Mouse (Mus musculus) MN1 (cell line): ENCODE data around the gene Kcnma1.

ENCODE experiments used
- DNase-seq: peaks from one replicate; pipeline ENCODE4 v3.0.0-alpha.2; 2016; ENCODE audit warnings: low spot score

Kcnma1 gene

DNA sequence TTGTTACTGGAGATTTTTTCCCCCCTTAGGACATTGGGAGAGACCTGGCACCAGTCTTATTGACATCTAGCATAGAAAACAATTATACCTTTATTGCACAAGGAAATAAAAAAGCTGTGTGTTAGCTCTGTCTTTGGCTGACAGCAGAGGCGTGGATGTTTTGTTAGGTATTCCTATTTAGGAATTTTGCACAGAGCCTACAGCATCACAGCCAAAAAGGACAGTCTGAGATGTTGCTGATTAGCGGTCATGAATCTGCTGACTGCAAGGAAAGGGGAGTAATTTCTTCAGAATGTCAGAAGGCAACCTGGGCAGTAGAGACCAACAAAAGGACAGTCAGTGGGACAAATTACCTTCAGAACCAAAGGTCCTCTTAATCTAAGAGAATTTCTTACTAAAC lies 412.2 kb downstream of the Kcnma1 start:
- no peak for DNase-seq

GRCm38 (mm10) chr14:23594629-23595028 lies 419.7 kb downstream of the Kcnma1 start:
- no peak for DNase-seq

GRCm38 (mm10) chr14:23592826-23593447 lies 421.4 kb downstream of the Kcnma1 start:
- DNase-seq: no peak

GRCm38 (mm10) chr14:23589744-23590481 lies 424.4 kb downstream of the Kcnma1 start:
- peak; percentile 48 for DNase-seq

DNA sequence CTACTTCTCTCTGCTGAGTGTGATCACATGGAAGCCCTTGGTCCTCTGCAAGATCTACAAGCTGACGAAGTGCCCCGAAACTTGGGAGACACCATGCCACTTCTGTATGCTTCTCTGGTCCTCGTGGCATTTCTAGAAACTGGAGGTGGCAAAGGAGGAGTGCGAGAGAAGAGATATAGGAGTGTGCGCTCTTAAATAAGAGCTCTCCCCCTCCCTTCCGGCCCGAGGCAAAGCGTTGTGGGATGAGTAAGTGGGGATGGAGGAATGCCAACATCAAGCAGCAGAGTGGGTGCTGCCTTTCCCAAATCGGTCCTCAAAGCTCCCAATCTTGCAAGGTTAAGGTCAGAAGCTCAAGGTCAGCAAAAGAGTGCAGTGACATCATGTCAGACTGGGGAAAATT lies 426.8 kb downstream of the Kcnma1 start:
- DNase-seq: no peak

- DNase-seq: peak; percentile 68
These were observed 431.1 kb downstream of the Kcnma1 start for GRCm38 (mm10) chr14:23583235-23583634.

DNA sequence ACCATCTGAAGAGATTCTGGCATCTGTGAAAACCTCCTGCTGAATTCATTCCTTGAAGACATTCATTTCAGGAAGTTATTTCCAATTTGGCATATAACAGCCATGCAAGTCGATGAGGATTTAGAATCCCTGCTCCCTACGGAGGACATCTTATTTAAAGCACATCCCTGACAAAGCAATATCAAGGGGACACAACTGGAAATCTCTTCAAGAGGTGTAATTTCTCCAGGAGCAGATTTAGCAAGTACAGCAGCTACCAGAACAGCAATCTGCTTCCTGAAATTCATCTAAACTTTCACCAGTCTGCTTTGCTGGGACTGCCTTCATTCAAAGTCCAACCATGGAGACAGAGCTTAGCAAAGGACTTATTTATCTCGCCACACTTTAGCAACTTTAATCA lies 433.0 kb downstream of the Kcnma1 start:
- DNase-seq: no peak

DNA sequence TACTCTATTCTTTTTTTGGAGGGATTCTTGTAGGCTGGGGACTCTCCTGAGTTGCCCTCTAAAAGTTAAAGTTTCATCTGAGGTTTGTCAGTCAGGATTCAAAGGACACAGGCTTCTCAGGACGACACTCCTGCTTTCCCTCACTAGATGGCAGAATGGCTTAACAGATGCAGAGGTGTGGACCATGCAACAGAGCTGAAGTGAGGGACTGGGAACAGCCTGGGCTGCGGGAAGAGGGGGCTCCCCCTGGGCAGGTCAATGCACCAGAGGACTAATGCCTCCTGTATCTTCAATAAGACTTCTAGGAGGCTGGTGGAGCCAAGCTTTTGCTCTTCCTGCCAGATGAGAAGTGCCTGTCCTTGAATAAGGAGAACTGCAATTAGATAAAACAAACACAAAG lies 438.3 kb downstream of the Kcnma1 start:
- DNase-seq: peak; percentile 37

- DNase-seq: no peak
These were observed 440.2 kb downstream of the Kcnma1 start for GRCm38 (mm10) chr14:23574136-23574535.

- DNase-seq: peak; percentile 72
These were observed 440.9 kb downstream of the Kcnma1 start for GRCm38 (mm10) chr14:23573385-23573784.

DNA sequence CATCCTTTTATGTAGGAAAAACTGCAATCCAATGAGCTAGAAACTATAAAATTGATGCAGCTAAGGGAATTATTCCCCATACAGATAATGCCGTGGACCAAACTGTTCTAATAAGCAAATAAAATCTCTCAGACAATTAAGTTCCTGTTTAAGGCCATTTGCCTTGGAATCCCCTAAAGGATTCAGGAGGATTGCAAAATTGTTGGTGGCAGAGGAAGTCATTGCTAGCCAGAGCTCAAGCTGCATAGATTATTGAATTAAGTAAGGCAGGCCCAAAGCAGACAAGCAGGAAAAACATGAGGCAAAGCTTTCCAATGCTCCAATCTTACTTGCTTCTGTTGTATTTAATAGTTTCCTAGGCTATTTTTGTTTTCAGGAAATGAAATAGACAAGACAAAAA lies 441.5 kb downstream of the Kcnma1 start:
- peak; percentile 35 for DNase-seq

- no peak for DNase-seq
These were observed 444.0 kb downstream of the Kcnma1 start for GRCm38 (mm10) chr14:23570251-23570650.

DNA sequence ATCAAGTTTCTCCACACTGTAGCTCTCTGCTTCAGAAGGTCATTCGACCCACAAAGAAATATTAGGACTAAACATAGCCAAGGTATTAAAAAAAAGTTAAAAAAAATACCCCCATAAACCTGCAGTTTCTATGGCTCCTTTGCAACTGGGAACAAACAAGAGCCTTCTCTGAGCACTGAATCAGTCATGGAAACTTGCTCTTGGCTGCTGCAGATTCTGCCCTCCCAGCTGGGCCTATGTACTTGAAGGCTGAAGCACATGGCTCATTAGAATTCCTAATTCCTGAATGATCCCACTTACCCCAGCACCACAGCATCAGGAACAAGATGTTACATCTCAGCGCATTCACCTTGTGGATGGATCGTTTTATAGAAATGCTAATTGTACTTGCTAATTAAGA lies 448.4 kb downstream of the Kcnma1 start:
- no peak for DNase-seq

- DNase-seq: peak; percentile 25
These were observed 449.8 kb downstream of the Kcnma1 start for GRCm38 (mm10) chr14:23564474-23564873.

GRCm38 (mm10) chr14:23563180-23563579 lies 451.1 kb downstream of the Kcnma1 start:
- no peak for DNase-seq

DNA sequence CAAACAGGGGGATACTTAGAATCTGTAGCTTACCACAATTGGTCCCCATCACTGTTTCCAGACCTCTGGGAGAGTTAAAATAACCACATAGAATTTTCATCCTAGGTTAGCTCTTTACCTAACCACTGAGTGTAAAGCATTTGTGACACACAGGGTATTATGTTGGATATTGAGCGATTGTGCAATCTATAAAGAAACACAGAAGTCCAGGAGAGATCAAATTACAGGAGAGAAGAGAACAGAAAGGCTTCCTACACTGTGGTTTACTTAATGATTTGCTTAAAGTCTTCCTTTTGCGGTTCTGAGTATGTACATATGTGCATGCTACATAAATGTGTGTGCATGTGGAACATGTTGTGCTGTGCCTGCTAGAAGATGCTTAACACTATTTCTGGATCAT lies 458.6 kb downstream of the Kcnma1 start:
- DNase-seq: no peak

DNA sequence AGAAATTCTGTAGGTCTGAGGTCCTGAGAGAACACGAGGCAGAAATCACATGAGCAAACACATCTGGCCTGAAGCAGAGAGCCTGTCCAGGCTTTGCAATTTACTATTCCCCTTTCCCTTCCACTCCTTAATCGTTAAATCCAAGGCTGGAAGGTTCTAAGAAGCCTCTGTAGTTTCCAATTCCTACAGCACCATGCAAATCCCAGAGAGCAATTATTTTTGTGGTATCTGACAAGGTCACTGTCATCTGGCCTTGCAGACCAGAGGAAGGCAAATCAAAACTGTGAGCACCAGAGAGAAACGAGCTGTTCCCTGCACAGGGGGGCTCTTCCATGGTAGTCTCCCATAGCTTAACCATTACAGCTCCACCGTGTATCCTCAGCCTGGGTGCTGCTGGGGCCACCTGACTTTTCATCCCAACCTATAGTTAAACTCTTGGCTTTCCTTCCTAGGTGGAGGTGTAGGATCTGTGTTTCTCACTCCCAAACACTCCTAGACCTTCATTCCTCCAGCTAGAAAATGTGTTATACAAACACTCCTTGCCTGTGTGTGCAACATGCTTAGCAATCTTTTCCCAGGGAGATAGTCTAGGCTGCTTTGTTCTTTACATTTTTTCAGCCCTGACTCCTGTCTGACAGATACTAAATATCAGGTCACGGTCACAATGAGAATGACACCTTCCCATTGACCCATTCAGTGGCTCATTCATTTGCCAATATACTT lies 461.9 kb downstream of the Kcnma1 start:
- DNase-seq: peak; percentile 21

GRCm38 (mm10) chr14:23550467-23550866 lies 463.8 kb downstream of the Kcnma1 start:
- no peak for DNase-seq

GRCm38 (mm10) chr14:23542131-23542530 lies 472.2 kb downstream of the Kcnma1 start:
- DNase-seq: no peak

GRCm38 (mm10) chr14:23539621-23540020 lies 474.7 kb downstream of the Kcnma1 start:
- no peak for DNase-seq

DNA sequence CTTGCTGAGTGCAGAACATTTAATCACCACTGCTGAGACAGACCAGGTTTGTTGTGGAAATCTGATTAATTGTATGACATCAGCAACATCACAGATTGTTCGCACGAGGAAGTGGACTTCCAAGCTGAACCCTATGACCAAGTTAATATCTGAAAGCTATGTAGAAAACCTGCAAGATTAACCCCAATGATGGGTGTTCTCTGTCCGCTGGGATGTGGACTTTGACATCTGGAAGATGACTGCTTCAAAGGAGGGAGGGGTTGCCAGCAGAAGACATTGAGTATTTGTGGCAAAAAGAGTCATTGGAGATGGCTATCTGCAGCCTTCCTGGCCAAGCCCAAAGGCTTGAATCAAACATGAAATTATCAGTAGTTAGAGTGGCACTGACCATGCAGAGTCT lies 480.9 kb downstream of the Kcnma1 start:
- DNase-seq: peak; percentile 42

- no peak for DNase-seq
These were observed 482.4 kb downstream of the Kcnma1 start for GRCm38 (mm10) chr14:23531735-23532525.
